Mouse (Mus musculus) cerebellum, adult 9-11 months (tissue): Measurements from ENCODE around the gene Rora.
A peak's percentile ranks its signal among the peaks of the same experiment; 100 is the strongest.

Experiments
- DNase-seq: peaks from one replicate; pipeline ENCODE4 v3.0.0; 2022

Gene Rora

DNA sequence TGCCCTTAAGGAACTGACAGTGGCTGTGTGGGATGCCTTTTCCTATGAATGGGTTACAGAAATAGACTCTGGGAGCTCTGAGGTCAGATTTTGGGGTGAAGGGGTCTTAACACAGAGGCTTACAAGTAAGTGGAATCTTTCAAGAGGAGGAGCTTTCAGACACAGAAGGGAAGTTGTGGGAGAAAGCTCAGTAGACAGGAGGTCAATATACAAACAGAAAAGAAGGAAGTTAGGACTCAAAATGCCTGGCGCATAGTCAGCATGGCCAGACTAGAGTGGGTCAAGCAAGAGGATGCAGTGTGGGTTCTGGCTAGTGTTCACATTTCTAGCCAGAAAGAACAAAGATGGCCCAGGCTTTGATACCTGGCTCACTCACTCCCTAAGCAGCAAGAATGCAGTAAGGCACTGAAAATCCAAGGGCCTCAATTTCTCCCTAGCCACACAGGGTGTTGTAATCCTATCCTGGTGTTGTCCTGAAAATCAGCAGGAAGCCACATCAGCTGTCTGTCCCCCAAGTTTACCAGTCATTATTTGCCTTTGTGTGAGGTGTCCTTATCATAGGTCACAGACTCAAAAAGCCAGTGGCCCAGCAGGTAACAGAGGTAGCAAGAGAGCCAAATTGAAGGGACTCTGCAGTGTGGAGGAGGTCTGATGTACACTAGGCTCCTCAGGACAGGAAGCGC is 456.2 kb downstream of the Rora start:
- DNase-seq, result no peak

DNA sequence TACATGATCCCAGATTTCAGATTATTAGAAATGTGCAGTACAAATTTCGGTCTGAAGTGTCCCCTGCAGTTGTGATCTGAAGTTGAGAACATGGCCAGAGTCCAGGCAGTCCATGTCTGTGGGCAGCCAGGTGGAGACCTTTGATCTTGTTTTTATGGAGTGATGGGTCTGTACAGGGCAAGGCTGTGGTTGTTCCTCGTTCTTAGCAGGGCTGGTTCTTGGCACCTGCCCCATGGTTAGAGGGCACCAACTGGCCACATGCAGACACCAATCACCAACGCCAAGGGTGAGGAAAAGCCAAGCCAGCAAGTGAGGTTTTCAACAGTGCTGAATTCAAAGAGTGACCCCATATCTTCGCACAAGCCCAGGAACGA is 456.7 kb downstream of the Rora start:
- peak; percentile 73 for DNase-seq

DNA sequence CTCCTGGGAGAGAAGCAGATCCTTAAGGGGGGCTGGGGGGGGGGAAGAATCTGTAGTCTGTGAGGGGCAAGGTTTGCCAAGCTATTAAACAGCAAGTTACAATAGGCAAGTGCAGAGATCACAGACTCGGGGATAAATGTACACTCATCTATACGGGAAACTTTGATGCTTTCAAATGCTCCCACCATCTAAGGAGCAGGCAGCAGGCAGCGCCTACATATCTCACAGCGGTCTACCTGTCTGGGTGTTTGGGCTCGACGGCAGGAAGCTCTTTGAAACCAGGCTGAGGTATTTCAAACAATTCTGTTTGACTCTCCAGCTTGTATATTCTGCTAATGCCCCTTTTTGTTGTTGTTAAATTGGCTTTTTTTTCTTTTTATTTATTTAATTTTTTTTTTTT is 457.1 kb downstream of the Rora start:
- DNase-seq, result no peak

DNA sequence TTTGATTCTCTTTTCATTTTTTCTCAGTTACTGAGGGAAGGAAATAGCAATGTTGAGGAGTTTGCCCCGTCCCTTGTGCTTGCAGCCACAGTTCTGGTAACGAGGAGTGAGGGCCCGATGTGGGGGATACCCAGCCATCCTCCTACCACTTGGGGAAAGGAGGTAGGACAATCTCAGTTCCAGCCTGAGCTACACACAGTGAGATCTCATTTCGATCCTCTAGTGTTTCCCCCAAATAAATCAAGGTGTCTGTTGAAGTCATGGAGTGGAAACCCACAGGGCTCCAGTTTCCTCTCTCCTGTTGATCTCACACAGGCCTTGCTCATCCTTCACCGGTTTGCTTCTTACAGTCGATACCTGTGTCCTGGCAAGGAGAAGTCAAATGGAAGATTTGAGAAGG is 458.0 kb downstream of the Rora start:
- no peak for DNase-seq

DNA sequence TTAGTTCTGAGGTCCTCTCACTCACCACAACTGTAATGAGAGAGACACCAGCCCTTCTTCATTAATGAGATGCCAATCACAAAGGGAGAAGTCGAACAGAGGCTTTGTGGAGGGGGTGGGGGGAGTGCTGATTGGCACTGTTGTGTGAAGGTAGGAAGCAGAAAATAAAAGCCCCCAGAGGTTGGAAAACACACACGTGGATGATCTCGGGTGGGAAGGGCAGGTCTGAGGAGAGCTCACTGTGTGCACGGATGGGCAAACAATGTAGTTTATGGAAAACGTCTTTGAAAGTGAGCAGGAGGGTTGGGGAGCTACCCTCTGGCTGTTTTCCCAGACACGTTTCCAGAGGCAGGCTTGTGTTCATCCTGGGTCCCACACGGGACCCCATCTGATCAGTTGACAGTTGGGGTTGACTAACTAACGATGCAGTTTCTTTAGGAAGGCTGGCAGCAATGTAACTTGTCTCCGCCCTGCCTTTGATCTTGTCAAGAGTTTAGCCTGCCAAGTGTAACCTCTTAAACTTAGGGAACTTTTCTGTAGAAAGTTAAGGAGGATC is 460.9 kb downstream of the Rora start:
- no peak for DNase-seq

DNA sequence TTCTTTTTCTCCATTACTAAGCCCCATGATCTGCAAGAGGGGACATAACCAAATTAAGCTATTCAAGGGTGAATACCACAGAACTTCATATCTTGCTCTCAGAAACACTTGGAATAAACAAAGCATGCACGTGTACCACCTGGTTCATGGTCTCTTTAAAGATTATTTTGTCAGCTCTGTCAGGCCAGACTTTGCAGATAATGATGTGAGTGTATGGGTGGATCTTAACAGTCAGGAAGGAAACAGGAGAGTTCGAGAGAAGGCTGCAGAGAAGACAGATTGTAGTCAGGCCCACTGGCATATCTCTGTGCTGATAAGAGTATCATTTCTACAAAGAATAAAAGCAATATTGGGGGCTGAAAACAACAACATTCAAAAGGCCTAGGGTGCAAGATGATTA is 463.2 kb downstream of the Rora start:
- DNase-seq, result no peak

DNA sequence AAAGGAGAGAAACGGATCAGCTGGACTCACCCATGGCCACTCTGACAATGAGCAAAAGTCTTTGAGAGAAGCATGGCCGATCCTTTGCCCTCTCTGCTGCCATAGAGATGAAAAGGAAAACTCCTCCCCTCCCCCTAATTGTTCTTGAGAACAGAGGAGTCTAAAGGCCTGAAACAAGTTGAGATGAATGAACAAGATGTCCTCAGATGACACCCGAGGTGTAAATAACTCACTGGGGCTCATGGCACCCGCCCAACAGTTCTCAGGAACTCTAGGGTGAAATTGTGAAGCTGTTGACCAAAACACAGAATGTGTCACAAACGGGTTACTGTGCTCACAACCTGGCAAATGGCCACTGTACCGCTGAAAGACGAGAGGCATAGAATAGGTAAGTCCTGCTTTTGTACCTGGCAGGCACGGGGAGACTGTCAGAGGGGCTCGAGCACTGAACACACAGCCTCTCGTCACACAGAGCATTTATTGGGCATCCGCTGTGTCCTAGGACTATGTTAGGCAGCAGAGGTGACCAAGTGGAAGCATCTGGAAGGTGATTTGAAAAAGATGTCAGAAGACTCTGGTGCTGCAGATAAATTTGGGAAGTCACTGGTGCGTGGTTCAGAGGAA is 467.6 kb downstream of the Rora start:
- peak; percentile 50 for DNase-seq

DNA sequence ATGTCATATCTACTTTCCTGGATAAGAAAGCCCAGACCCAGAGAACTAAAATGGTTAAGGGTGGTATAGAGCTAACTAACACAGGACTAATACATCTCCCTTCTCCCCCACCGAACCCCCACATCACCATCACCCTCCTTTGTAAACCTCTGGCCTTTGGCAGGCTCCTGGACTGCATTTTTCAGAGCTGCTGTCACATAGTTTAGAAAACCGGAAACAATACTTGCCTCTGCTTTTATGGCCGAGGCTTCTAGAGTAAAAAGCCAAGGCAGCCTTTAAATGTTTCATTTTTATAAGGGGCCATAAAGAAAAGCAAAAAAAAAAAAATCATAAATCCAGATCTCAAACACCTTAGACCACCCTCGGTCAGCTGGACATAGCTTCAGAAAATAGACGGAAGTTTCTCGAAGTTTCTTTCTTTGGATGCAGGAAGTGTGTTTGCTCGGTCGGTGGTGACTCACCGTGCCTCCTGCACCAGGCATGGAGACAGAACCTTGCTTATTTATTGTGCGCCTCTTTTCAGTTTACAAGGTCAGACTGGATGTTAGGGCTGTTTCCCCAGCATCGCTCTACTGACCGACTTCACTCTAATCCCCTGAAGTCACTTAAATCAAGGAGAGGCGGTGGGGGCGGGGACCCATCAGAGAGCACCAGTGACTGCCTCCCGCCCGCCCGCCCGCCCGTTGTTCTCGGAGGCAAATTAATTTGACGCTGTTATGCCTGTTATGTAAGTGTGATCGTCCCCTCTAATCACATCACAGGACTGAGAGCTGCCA is 471.6 kb downstream of the Rora start:
- peak; percentile 72 for DNase-seq

DNA sequence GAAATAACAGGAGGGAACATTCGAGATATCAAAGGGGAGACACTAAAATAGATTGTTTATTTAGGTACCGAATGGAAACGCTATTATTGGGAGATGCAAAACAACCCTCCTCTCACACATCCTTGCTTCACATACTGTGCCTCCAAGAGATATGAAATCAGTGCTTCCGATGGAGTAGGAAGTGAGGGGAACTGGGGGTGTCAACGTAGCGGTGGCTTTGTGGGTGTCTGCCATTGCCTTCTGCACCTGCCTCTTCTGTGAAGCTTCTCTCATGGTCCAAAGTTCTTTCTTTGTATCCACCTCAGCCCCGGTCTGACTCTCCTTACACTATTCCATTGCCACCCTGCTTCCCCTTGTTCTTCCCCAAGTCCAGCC is 472.2 kb downstream of the Rora start:
- no peak for DNase-seq

DNA sequence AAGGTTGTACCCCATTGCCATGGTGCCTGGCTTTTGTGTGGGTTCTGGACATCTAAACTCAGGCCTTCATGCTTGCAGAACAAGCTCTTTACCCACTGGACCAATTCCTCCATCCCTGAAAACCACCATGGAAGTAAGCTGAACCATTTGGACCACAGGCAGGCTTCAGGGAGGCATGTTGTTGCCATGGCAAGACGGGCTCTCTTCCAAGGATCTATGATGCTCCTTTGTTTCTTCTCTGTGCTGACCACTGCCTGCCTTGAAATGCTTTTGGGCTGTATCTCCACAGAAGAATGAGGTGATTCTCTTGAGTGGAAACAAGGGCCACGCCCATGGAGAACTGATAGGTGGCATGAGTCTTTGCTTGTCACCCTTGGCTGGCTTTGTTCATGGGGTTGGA is 473.0 kb downstream of the Rora start:
- DNase-seq, result peak; percentile 25

DNA sequence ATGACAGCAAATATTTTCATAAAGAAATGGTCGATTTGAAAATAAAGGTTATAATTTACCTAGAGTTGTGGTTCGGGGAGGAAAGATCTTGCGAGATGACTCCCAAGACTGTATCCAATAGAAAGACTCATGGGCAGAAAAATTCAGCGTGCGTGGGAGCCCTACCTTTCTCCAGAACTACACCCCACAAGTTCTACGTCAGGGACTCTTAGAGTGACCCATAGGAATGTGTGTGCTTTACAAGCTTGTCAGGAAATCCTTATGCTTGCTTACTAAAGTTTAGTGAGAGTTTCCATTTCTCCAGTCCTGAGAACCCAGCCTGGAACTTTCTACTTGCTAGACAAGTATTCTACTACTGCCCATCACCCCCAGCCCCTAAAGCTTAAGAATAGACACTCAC is 474.7 kb downstream of the Rora start:
- DNase-seq, result no peak

DNA sequence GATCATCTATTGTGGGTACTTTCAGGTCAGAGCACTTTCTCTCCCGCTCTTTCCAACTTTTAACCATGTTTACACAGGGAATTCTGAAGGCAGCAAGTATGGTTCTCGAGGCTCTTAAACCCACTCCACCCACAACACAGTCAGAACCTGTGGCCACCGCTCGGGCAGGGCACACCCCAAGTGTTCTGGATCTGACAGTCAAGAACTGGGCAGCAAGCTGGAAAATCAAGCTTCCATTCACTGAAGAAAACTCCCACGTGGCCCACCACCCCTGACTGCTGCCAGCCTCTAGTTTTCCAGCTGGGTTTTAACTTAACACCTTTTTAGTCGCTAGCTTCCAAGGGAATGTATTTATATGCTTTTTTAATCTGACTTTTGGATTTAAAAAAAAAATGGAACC is 479.4 kb downstream of the Rora start:
- no peak for DNase-seq

DNA sequence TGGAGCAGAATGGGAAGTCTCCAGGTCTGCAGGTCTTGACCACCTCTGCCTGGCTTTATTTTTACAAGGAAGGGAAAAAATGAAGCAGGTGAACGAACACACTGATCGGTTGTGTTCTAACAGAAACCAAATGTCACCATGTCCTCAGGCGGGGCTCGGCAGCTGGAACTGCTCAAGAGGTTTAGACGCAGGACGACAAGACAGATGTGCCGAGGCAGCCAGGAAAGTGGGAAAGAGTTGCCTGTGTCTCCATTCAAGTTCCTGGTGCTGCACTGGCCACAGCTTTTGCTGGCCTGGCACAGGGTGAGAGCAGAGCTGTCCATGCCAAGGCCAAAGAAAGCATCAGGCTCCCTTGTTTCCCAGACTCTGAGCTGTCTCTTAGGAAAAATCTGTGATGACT is 480.1 kb downstream of the Rora start:
- peak; percentile 47 for DNase-seq

DNA sequence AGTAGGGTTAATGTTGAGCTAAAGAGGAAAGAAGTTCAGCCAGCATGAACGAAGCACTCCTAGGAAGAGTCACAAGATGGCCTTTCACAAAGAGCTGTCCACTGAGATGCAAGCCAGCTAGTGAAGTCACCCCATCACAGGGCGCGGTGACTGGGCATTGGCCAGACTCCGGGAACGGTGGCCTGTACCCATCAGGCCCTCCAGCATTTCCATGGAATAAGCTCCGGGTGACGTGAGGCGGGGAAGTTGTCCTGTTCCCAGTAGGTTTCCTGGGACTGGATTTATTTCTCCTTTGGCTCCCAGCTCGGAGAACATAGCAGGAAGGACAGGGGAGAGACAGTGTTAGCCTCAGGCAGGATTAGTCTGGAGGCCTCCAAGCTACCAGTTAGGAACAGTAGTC is 481.0 kb downstream of the Rora start:
- DNase-seq, result peak; percentile 50

DNA sequence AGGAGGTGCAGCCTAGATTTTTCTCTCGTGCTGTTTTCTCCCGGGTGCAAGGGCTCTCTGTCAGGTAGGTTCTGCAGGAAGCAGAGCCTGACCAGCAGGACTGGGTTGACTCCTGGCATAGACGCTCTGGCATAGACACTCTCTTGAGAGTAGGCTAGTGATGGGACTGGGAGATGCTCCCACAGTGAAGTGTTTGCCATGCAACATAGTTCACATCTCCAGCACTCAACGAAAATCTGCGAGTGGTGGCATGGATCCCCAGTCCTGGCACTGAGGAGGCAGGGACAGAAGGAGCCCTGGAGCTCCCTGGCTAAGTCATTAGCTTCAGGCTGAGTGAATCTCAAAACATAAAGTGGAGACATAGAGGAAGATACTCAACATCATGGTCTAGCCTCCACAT is 483.2 kb downstream of the Rora start:
- peak; percentile 62 for DNase-seq

DNA sequence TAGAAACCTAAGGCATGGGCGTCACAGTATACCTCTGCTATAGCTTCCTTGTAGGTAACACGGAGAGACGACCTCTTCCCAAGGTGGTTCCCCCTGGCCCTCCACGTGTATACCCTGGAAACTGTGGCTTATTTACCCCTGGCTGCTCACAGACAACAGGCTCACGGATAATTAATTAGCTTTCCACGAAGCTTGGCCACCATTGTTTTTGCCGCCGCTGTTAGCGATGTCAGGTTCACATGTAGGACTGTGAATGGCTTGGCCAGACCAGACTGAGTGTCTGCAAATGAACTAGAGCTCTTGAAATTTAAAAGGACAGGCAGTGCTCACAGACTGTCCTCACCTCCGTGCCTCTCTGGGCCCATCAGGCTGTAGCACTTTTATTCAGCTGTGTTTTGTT is 483.8 kb downstream of the Rora start:
- peak; percentile 24 for DNase-seq

DNA sequence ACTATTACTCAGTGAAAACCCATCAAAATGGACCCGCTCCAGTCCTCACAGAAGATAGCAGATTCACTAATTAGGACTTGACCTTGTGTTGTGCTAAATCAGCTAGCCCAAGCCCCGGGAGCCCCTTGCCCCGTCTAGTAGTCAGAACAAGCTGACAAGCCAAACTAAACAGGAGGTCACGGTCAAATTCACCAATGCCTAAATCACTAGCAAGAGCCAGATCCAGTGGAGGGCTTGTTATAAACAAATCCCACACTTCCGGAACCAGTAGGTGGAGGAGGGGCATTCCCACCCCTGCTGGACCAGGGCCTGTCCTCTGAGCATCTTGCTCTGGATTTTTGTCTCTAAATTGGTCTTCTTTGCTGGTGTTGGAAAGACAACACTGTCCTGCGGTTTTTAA is 486.6 kb downstream of the Rora start:
- DNase-seq, result no peak

DNA sequence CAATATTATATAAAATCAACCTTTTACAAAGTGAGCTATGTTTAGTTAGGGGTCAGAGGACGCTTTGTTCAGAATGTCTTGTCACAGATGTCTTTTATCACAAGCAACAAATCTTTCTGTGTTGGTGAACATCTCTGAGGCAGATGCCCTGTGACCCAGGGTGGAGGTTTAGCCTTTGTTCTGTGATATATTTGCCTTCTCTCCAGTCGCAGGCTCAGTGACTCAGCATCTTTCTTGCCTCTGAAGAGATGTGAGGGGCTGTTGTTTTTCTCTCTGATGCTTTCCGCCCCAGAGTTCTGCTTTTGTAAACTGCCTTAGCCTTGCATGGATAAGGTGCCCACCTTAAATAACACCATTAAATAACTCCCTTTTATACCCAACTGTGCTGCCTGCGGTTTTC is 488.3 kb downstream of the Rora start:
- no peak for DNase-seq

DNA sequence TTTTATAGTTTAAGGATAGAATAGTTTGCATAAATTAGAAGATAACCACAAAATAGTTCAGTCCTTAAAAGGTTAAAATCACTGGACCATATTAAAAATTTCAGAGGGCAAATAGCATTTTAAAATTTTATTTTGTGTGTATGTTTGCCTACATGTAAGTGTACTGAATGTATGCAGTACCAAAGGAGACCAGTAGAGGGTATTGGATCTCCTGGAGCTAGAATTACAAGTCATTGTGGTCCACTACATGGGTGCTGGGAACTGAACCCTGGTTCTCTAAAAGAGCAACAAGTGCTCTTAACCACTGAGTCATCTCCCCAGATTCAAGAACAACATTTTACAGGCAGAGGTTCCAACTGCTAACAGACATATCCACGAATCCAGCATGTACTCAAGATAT is 493.4 kb downstream of the Rora start:
- no peak for DNase-seq

DNA sequence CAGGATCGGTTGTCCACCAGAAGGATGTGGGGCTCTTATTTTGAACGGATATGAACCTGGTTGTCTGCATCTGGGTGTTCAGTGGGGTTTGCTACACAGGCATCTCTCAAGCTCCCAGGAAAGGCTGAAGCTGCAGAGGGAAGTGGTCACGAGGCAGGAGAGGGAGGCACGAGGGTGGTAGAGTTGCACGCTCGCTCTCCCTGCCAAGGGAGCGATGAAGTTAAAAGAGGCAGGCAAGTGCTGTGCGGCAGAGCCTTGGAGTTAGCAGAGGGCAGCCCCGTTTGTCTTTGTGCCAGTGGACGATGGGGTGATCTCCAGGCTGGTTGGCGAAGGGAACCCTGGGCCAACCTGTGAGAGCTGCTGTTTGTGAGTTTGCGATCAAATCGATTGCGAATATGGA is 496.6 kb downstream of the Rora start:
- no peak for DNase-seq

DNA sequence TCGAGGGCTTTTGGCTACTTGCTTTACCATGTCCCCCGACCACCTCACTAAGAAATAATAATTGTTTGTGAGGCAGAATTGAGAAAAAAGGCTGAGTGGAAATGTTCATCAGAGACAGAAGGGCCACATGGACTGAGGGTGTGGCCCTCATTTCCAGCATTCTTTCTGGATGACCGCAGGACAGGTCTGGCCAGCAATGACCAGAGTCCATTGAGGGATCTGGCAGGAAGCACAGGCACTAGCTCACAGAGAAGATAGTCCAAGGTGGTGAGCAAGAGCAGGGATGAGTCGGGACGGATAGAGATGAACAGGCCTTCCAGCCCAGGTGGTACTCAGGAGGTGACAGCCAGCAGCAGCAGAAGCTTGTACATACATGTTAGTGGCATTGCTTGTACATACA is 501.1 kb downstream of the Rora start:
- no peak for DNase-seq

DNA sequence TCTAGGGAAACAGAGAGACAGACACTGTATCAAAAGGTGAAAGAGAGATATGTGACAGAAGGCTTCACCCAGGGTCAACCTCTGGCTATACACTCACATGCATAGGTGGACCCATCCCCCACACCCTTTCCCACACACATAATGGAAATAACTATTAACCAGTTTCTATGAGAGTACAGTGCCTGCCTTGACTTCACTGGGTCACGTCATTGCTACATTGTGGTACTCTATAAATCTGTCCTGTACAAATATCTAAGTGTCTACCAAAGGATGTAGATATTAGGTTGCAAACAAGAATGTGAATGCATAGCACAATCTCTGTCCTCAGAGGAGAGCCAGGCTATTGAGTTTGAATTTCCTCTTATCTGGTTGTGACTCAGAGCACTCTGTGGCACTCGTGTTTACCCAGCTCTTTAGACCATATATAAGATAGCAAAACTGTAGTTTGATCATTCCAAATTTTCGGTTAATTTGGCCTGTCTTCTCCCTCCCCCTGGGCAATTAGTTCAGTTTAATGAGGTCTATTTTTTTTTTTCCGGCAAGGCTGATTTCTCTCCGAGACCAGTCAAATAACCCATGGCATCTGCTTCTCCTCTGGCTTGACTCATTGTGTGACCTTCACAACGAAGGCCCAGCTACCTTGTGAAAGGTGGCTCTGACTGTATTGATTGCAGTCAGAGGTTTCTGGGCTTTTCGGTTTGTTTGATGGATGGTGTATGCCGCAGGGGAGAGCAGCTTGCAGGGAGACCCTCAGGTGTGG is 502.4 kb downstream of the Rora start:
- DNase-seq, result no peak

DNA sequence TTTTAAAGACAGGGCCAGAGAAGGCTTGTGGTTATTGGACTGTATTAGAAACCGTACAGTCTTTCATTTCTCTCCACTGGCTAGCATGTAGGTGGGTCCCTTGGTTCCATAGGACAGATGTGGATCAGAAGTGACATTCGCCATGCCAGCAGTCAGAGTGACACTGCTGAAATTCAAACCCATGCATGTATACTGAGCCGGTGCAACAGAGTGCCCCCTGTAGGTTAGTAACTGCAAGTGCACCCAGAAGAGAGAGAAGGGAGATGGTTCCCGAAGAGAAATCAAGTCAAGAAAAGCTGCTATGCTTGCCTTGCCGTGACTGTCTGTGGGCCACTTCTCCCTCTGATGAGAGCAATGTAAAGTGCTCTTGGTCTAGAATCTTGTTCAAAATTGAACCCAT is 507.2 kb downstream of the Rora start:
- DNase-seq, result no peak
